Comparison of ENCODE assay signal across 19 mouse cellular contexts in genomic region chr15:25971596-25971995, GRCm38 (mm10). TPM values are rescaled to one million over a fixed set of nuclear protein-coding genes. Genes with fewer than 3 reads are reported as not detected.
DNase-seq lines count a peak whose midpoint lies in the region; ATAC-seq lines count a peak whose summit lies in the region.
"Had no signal": no experiment of that assay in that cellular context is flagged by ENCODE, and none has a peak within 500 bp of the region (broad histone marks: within the 10 kb centered on the region; RNA-seq: fewer than 3 reads in every experiment).

No protein-coding gene starts in this region.

- peak; percentile 53 for DNase-seq in heart, adult 11 months
- no peak for DNase-seq in heart, postnatal 36 days
- no peak for DNase-seq in cerebellum, postnatal 10 days
- DNase-seq in urinary bladder, postnatal 25 days (ENCODE audit: low spot score): no peak
- no peak for DNase-seq in right cerebral cortex, postnatal 10 days (ENCODE audit: low spot score in 2 of 2)
- DNase-seq: adrenal gland, adult 8-10 months; adrenal gland, postnatal 14 days; adrenal gland, postnatal 36 days; cerebellum, adult 2 months; cerebellum, adult 9-10 months; cerebellum, postnatal 14 days; cerebellum, postnatal 36 days had no signal

- intact Hi-C loops in heart, postnatal 36 days (cut with DNase I): no loop called here

- ATAC-seq in common myeloid progenitor, adult 5-6 weeks (replicated peaks; ENCODE audit: low read depth, poor library complexity, severe bottlenecking): 0 out of 2 replicates have a peak, but pooled peaks have one; percentile 18
- peak; percentile 43 for ATAC-seq in granulocyte monocyte progenitor cell, adult 5-6 weeks (replicated peaks; ENCODE audit: poor library complexity, severe bottlenecking)
- peak; percentile 26 for ATAC-seq in megakaryocyte progenitor cell, adult 5-6 weeks (replicated peaks; ENCODE audit: poor library complexity)
- ATAC-seq: activated CD4-positive, CD25-positive, alpha-beta regulatory T cell, adult 4 months; forebrain, embryonic 14.5 days; forebrain, embryonic 16.5 days; Patski had no signal

RNA-seq across cellular contexts. Expression of gene Zfp622, which starts 12.6 kb away (rescaled TPM):
- 10 to 100 TPM; 22.0 to 24.0 TPM for total RNA-seq in heart, postnatal 36 days (2021)
- total RNA-seq in common myeloid progenitor, adult 5-6 weeks (2017): 120 and 123 TPM in 2 replicates
- total RNA-seq in granulocyte monocyte progenitor cell, adult 5-6 weeks (2014; fragmentation: Nextera tagmentation): 49.4 and 59.8 TPM in 2 replicates
- total RNA-seq in granulocyte monocyte progenitor cell, adult 5-6 weeks (2017): 55.9 and 90.9 TPM in 2 replicates
- 53.3 and 53.8 TPM in 2 replicates for total RNA-seq in megakaryocyte progenitor cell, adult 5-6 weeks (2015)
- total RNA-seq in megakaryocyte progenitor cell, adult 5-6 weeks (2017): 87.6 and 111 TPM in 2 replicates
